Mouse (Mus musculus): ENCODE measurements at regions not wholly inside any gene's neighbourhood (a gene's known extent, or its start where the extent isn't known, plus 50 kb on each side); places are given as distances from the start of the nearest gene placed in this dataset.
"Not testable (repeated sequence)": the region's sequence is repeated elsewhere in the genome, so short reads cannot be mapped to it uniquely, and the experiment has no call there.

- ATAC-seq (replicated peaks), result no peak
- Histone ChIP-seq H3K9ac (no peak overlapping the region), H3K4me1 (no peaks in the 10 kb centered on the region), H3K27ac (no peak overlapping the region), H3K36me3 (replicated peaks) (no peaks in the 10 kb centered on the region), H3K9me3 (no peaks in the 10 kb centered on the region), H3K4me2 (no peak overlapping the region), H3K27me3 (replicated peaks) (no peaks in the 10 kb centered on the region), H3K4me3 (no peak overlapping the region)
- WGBS, result 89% methylated on average over 3 of the region's 3 CpGs
These were observed 101.6 kb downstream of the Slc25a24 start for GRCm38 (mm10) chr3:109224526-109224925.

- Histone ChIP-seq H3K36me3 (replicated peaks) (no peaks in the 10 kb centered on the region), H3K27ac (no peak overlapping the region), H3K4me2 (no peak overlapping the region), H3K9me3 (no peaks in the 10 kb centered on the region), H3K4me1 (no peaks in the 10 kb centered on the region), H3K9ac (no peak overlapping the region), H3K4me3 (no peak overlapping the region), H3K27me3 (replicated peaks) (no peaks in the 10 kb centered on the region)
- ATAC-seq (replicated peaks), result no peak
- WGBS, result 56% methylated on average over 4 of the region's 4 CpGs
These were observed 106.2 kb upstream of the Vav3 start for GRCm38 (mm10) chr3:109234275-109234674.

- no peaks in the 10 kb centered on the region for H3K4me1 ChIP-seq
- 91% methylated on average over 5 of the region's 5 CpGs for WGBS
- no peaks in the 10 kb centered on the region for H3K9me3 ChIP-seq
- ATAC-seq (replicated peaks), result no peak
- H3K9ac ChIP-seq, result no peak overlapping the region
- no peaks in the 10 kb centered on the region for H3K36me3 ChIP-seq (replicated peaks)
- no peaks in the 10 kb centered on the region for H3K27me3 ChIP-seq (replicated peaks)
- no peak overlapping the region for H3K27ac ChIP-seq
- no peak overlapping the region for H3K4me2 ChIP-seq
- no peak overlapping the region for H3K4me3 ChIP-seq
These were observed 103.5 kb upstream of the Vav3 start for GRCm38 (mm10) chr3:109236918-109237317.

GRCm38 (mm10) chr3:109243491-109243890 lies 97.0 kb upstream of the Vav3 start:
- no peak overlapping the region for H3K9ac ChIP-seq
- H3K4me3 ChIP-seq, result no peak overlapping the region
- WGBS, result 94% methylated on average over 1 of the region's 1 CpGs
- no peak for ATAC-seq (replicated peaks)
- no peaks in the 10 kb centered on the region for H3K4me1 ChIP-seq
- no peak overlapping the region for H3K4me2 ChIP-seq
- H3K27me3 ChIP-seq (replicated peaks), result no peaks in the 10 kb centered on the region
- no peaks in the 10 kb centered on the region for H3K36me3 ChIP-seq (replicated peaks)
- no peaks in the 10 kb centered on the region for H3K9me3 ChIP-seq
- no peak overlapping the region for H3K27ac ChIP-seq

GRCm38 (mm10) chr3:109248801-109249200 lies 91.7 kb upstream of the Vav3 start:
- Histone ChIP-seq H3K4me1 (no peaks in the 10 kb centered on the region), H3K9ac (no peak overlapping the region), H3K36me3 (replicated peaks) (no peaks in the 10 kb centered on the region), H3K9me3 (no peaks in the 10 kb centered on the region), H3K27me3 (replicated peaks) (no peaks in the 10 kb centered on the region), H3K27ac (no peak overlapping the region), H3K4me2 (no peak overlapping the region), H3K4me3 (no peak overlapping the region)
- ATAC-seq (replicated peaks), result no peak
- 35% methylated on average over 1 of the region's 1 CpGs for WGBS

- Histone ChIP-seq H3K36me3 (replicated peaks) (no peaks in the 10 kb centered on the region), H3K27ac (no peak overlapping the region), H3K4me2 (no peak overlapping the region), H3K4me1 (no peaks in the 10 kb centered on the region), H3K9me3 (no peaks in the 10 kb centered on the region), H3K4me3 (no peak overlapping the region), H3K27me3 (replicated peaks) (no peaks in the 10 kb centered on the region), H3K9ac (no peak overlapping the region)
- ATAC-seq (replicated peaks), result no peak
- 91% methylated on average over 1 of the region's 1 CpGs for WGBS
These were observed 91.1 kb upstream of the Vav3 start for GRCm38 (mm10) chr3:109249359-109249758.

- 83% methylated on average over 2 of the region's 2 CpGs for WGBS
- ATAC-seq (replicated peaks), result no peak
- no peak overlapping the region for H3K4me3 ChIP-seq
- H3K27ac ChIP-seq, result no peak overlapping the region
- no peak overlapping the region for H3K4me2 ChIP-seq
- H3K4me1 ChIP-seq, result no peaks in the 10 kb centered on the region
- no peaks in the 10 kb centered on the region for H3K36me3 ChIP-seq (replicated peaks)
- no peaks in the 10 kb centered on the region for H3K9me3 ChIP-seq
- no peaks in the 10 kb centered on the region for H3K27me3 ChIP-seq (replicated peaks)
- H3K9ac ChIP-seq, result no peak overlapping the region
These were observed 90.5 kb upstream of the Vav3 start for GRCm38 (mm10) chr3:109249989-109250388.

GRCm38 (mm10) chr3:109251716-109252115 lies 88.7 kb upstream of the Vav3 start:
- Histone ChIP-seq H3K27ac (no peak overlapping the region), H3K9ac (no peak overlapping the region), H3K4me1 (no peaks in the 10 kb centered on the region), H3K36me3 (replicated peaks) (no peaks in the 10 kb centered on the region), H3K27me3 (replicated peaks) (no peaks in the 10 kb centered on the region), H3K4me3 (no peak overlapping the region), H3K4me2 (no peak overlapping the region), H3K9me3 (no peaks in the 10 kb centered on the region)
- 81% methylated on average over 1 of the region's 1 CpGs for WGBS
- no peak for ATAC-seq (replicated peaks)

GRCm38 (mm10) chr3:109254001-109254630 lies 86.3 kb upstream of the Vav3 start:
- WGBS, result 72% methylated on average over 9 of the region's 9 CpGs
- ATAC-seq (replicated peaks), result no peak
- Histone ChIP-seq H3K9ac (no peak overlapping the region), H3K4me2 (no peak overlapping the region), H3K27ac (no peak overlapping the region), H3K27me3 (replicated peaks) (no peaks in the 10 kb centered on the region), H3K9me3 (no peaks in the 10 kb centered on the region), H3K4me3 (no peak overlapping the region), H3K4me1 (no peaks in the 10 kb centered on the region), H3K36me3 (replicated peaks) (no peaks in the 10 kb centered on the region)

- 81% methylated on average over 5 of the region's 5 CpGs for WGBS
These were observed 85.5 kb upstream of the Vav3 start for GRCm38 (mm10) chr3:109254957-109255356.

GRCm38 (mm10) chr3:109256723-109257122 lies 83.7 kb upstream of the Vav3 start:
- H3K36me3 ChIP-seq (replicated peaks), result no peaks in the 10 kb centered on the region
- no peak for ATAC-seq (replicated peaks)
- H3K27me3 ChIP-seq (replicated peaks), result no peaks in the 10 kb centered on the region
- no peaks in the 10 kb centered on the region for H3K9me3 ChIP-seq
- H3K27ac ChIP-seq, result no peak overlapping the region
- H3K9ac ChIP-seq, result no peak overlapping the region
- no peak overlapping the region for H3K4me3 ChIP-seq
- no peaks in the 10 kb centered on the region for H3K4me1 ChIP-seq
- no peak overlapping the region for H3K4me2 ChIP-seq
- 74% methylated on average over 5 of the region's 5 CpGs for WGBS

More at GRCm38 (mm10) chr3:109254957-109255356, 85.5 kb upstream of the Vav3 start:
- H3K4me1 ChIP-seq, result no peaks in the 10 kb centered on the region
- no peak overlapping the region for H3K4me2 ChIP-seq
- H3K9me3 ChIP-seq, result no peaks in the 10 kb centered on the region
- ATAC-seq (replicated peaks), result no peak
- no peaks in the 10 kb centered on the region for H3K36me3 ChIP-seq (replicated peaks)
- H3K27me3 ChIP-seq (replicated peaks), result no peaks in the 10 kb centered on the region
- H3K27ac ChIP-seq, result no peak overlapping the region
- H3K9ac ChIP-seq, result no peak overlapping the region
- no peak overlapping the region for H3K4me3 ChIP-seq

- H3K27me3 ChIP-seq (replicated peaks); H3K4me2 ChIP-seq; H3K9me3 ChIP-seq; H3K4me3 ChIP-seq; ATAC-seq (replicated peaks); H3K27ac ChIP-seq; H3K9ac ChIP-seq; H3K36me3 ChIP-seq (replicated peaks); H3K4me1 ChIP-seq: not testable (repeated sequence)
- WGBS, result 75% methylated on average over 8 of the region's 8 CpGs
These were observed 73.5 kb upstream of the Vav3 start for GRCm38 (mm10) chr3:109266947-109267346.

GRCm38 (mm10) chr3:109270783-109271182 lies 69.7 kb upstream of the Vav3 start:
- Histone ChIP-seq H3K4me3 (no peak overlapping the region), H3K36me3 (replicated peaks) (no peaks in the 10 kb centered on the region), H3K4me1 (peaks cover 9% of the 10 kb centered on the region; the same call in 1 of the 2 replicates), H3K9me3 (no peaks in the 10 kb centered on the region), H3K27me3 (replicated peaks) (no peaks in the 10 kb centered on the region), H3K4me2 (no peak overlapping the region), H3K9ac (no peak overlapping the region), H3K27ac (no peak overlapping the region)
- ATAC-seq (replicated peaks), result no peak
- WGBS, result 15% methylated on average over 1 of the region's 1 CpGs
